Mouse (Mus musculus) liver, postnatal 0 days (tissue): Measurements from ENCODE around the gene Cryba4.

Experiments
- CTCF ChIP-seq: sonication (generic); IDR thresholded peaks from 2 replicates; pipeline ENCODE4 v1.5.1; 2016; ENCODE audit warnings: antibody characterized with exemption, low read depth
- EP300 ChIP-seq: IDR thresholded peaks from 2 replicates; pipeline ENCODE4 v1.6.1; 2016; ENCODE audit warnings: antibody characterized with exemption, low read depth, mild to moderate bottlenecking

- TF ChIP-seq EP300 (no peak), CTCF (no peak)
Measured at GRCm38 (mm10) chr5:112241849-112242248, 10.5 kb downstream of the Cryba4 start.
